Mouse (Mus musculus): Measurements from ENCODE around the gene Sdr39u1. TPM values are rescaled to one million over a fixed set of nuclear protein-coding genes. Genes with fewer than 3 reads are reported as not detected.

Gene Sdr39u1
- 2.0 and 3.2 TPM in 2 replicates for polyA plus RNA-seq (2012; ENCODE audit: insufficient read depth, insufficient read length, missing spikeins)

DNA sequence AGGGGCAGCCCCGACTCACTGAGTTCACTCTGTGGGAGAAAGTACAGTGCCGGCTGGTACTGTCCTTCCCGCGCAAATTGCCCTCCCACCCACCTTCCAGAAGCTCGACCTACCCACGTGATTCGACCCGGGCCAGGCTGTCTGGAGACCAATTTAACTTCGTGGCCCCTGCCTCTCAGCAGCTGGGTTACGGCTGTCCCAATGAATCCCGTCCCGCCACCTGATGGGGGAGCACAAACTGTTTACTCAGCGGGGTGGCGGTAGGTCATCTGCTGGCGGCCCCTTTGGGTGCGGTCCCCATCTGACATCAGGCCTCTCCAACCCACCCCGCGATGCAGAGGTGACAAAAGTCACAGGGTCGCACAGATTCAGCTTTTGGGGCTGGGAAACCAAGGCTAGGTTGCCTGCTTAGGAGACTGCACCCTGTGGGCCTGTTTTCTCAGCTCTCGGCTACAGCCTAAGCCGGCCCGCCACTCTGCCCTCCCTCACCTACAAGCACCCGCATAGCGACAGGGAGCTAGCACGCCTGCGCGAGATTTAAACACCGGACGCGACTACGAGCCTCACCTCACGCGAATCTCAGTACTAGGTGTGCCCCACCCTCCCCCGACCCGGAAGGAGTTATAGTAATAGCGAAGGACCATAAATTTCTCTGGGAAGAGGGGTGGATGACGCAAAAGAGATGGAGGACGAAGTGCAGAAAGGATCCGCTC, at the start of gene Sdr39u1:
Gene Sdr39u1, minus strand, starts transcription at position 593 of the 713 bp plus-strand sequence.
- no peak within 1 kb of the TSS for H3K27ac ChIP-seq (ENCODE audit: insufficient read depth, low read depth, low read length)
- TF ChIP-seq CTCF (IDR thresholded peaks at IDR 0.05; ENCODE audit: low read depth, low read length) (no peak), POLR2A (IDR thresholded peaks at IDR 0.05; ENCODE audit: borderline replicate concordance, low read depth, low read length) (no peak)
- peak within 1 kb of the TSS; percentile 43 for H3K4me3 ChIP-seq (ENCODE audit: insufficient read depth, low read length)
- peaks cover 4% of the 10 kb centered on the region; the same call in 1 of the 2 replicates for H3K4me1 ChIP-seq (ENCODE audit: control insufficient read depth, insufficient read depth, low read length)

DNA sequence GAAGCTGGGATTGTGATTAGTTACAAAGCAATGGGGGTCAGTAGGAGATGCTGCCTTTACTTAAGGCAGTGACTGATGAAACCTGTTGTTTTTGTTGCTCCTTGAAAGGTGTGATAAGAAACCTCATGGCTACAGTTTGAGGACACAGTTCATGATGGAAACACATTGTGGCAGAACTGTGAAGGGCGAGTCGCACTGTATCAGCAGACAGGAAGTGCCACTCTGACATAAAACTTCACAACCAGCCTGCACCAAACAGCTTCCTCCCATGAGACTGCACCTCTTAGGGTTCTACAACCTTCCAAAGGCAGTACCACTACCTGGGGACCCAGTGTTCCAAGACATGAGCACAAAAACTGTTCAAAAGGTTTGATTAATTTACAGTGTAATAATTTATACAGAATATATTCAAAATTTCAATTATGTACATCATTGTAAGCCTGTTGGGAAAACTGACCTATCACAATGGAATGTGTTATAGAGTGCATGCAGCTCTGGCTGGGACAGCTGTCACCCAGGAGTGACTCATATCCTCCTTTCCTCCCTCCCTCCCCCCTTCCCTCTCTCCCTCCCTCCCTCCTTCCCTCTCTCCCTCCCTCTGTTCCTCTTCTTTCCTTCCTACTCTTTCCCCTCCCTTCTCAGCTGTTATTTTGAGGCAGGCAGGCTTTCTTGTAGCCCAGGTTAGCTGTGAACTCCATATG, 46.3 kb upstream of the Sdr39u1 start:
- Histone ChIP-seq H3K4me1 (ENCODE audit: control insufficient read depth, insufficient read depth, low read length) (peaks cover 8% of the 10 kb centered on the region), H3K27ac (ENCODE audit: insufficient read depth, low read depth, low read length) (no peak overlapping the region), H3K4me3 (ENCODE audit: insufficient read depth, low read length) (no peak overlapping the region)
- TF ChIP-seq CTCF (IDR thresholded peaks at IDR 0.05; ENCODE audit: low read depth, low read length) (no peak), POLR2A (IDR thresholded peaks at IDR 0.05; ENCODE audit: borderline replicate concordance, low read depth, low read length) (no peak)

- Histone ChIP-seq H3K4me3 (ENCODE audit: insufficient read depth, low read length) (no peak within 1 kb of the TSS), H3K27ac (ENCODE audit: insufficient read depth, low read depth, low read length) (no peak within 1 kb of the TSS), H3K4me1 (ENCODE audit: control insufficient read depth, insufficient read depth, low read length) (peaks cover 8% of the 10 kb centered on the region)
- TF ChIP-seq CTCF (IDR thresholded peaks at IDR 0.05; ENCODE audit: low read depth, low read length) = no peak
- no peak for TF ChIP-seq POLR2A (IDR thresholded peaks at IDR 0.05; ENCODE audit: borderline replicate concordance, low read depth, low read length)
These were observed 44.5 kb upstream of the Sdr39u1 start, which contains the start of gene Cma1 for GRCm38 (mm10) chr14:55944575-55944974. TSS of gene Cma1 (minus strand) at chr14:55944675.

GRCm38 (mm10) chr14:55943601-55944000, 43.5 kb upstream of the Sdr39u1 start:
- Histone ChIP-seq H3K4me3 (ENCODE audit: insufficient read depth, low read length) (no peak overlapping the region), H3K27ac (ENCODE audit: insufficient read depth, low read depth, low read length) (no peak overlapping the region), H3K4me1 (ENCODE audit: control insufficient read depth, insufficient read depth, low read length) (peaks cover 8% of the 10 kb centered on the region)
- TF ChIP-seq POLR2A (IDR thresholded peaks at IDR 0.05; ENCODE audit: borderline replicate concordance, low read depth, low read length) (no peak), CTCF (IDR thresholded peaks at IDR 0.05; ENCODE audit: low read depth, low read length) (no peak)

DNA sequence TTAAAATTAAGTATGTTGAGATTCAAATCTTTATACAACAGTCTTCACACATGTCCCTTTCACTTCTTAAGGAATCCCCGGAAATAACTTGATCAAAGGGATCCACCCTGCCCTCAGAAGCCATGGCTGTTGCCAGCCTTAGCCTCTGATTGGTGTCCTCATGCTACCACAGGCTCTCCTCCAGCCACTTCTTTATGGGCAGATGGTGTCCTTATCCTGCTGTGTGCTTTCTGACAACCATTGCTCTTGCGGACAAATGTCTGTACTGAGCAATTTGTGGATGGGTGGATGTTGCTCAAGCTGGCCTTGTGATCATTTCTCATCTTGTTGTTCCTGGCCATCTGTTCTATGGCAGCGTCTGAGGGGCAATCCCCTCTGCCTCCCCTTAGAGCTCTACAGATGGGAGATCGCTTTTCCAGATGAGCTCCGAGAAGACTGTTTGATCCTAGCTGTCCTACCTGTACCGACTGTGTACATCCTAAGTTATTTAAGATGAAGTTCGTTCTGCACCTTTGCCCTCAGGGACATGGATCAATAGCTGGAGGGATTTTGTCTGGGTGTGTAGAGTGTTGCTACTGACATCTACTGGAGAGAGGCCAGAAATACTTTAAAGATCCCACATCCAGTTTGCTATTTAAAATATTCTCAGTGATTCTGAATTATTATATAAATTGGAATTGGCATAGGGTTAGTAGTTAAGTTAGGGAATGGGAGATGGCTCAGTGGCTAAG, 40.1 kb upstream of the Sdr39u1 start:
- Histone ChIP-seq H3K4me1 (ENCODE audit: control insufficient read depth, insufficient read depth, low read length) (no peaks in the 10 kb centered on the region), H3K27ac (ENCODE audit: insufficient read depth, low read depth, low read length) (no peak overlapping the region), H3K4me3 (ENCODE audit: insufficient read depth, low read length) (no peak overlapping the region)
- TF ChIP-seq POLR2A (IDR thresholded peaks at IDR 0.05; ENCODE audit: borderline replicate concordance, low read depth, low read length) (no peak), CTCF (IDR thresholded peaks at IDR 0.05; ENCODE audit: low read depth, low read length) (no peak)

- no peak overlapping the region for H3K4me3 ChIP-seq (ENCODE audit: insufficient read depth, low read length)
- TF ChIP-seq POLR2A (IDR thresholded peaks at IDR 0.05; ENCODE audit: borderline replicate concordance, low read depth, low read length) (no peak), CTCF (IDR thresholded peaks at IDR 0.05; ENCODE audit: low read depth, low read length) (no peak)
- no peak overlapping the region for H3K27ac ChIP-seq (ENCODE audit: insufficient read depth, low read depth, low read length)
These were observed 33.5 kb upstream of the Sdr39u1 start for GRCm38 (mm10) chr14:55933586-55933985.

DNA sequence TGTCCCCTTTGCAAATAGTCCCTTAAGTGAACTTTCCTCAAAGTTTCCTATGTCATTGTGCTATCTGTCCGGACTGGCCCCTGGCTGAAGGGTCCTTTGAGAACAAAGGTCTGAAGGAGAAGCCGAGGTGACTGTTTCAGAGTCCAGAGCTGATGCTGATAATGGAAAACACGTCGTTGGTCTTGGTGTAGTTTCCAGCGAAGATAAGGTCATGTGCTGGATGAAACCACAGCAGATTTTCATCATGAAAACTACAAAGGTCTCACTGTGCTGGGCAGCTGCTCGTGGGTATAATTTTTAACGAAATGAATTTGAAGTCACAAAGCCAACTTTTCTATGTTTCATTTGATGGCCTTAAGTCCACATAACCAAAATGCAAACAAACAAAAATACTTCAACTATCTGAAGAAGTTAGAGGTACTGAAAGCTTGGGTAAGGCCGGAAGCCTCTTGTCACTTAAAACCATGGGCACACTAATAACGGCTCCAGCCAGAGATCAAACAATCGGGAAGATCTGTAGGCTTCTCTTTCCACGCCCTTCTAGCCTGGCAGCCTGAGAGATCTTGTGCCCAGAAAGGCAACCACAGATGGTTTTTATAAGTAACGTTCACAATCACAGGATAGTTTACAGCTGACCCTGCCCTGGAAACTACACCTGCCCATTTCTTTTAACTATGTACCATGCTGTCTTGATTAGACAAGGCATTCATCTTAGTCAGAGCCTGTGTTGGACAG, 29.3 kb upstream of the Sdr39u1 start:
- no peak for TF ChIP-seq CTCF (IDR thresholded peaks at IDR 0.05; ENCODE audit: low read depth, low read length)
- no peak for TF ChIP-seq POLR2A (IDR thresholded peaks at IDR 0.05; ENCODE audit: borderline replicate concordance, low read depth, low read length)
- no peak overlapping the region for H3K4me3 ChIP-seq (ENCODE audit: insufficient read depth, low read length)

More at GRCm38 (mm10) chr14:55933586-55933985, 33.5 kb upstream of the Sdr39u1 start:
- H3K4me1 ChIP-seq (ENCODE audit: control insufficient read depth, insufficient read depth, low read length) = no peaks in the 10 kb centered on the region

DNA sequence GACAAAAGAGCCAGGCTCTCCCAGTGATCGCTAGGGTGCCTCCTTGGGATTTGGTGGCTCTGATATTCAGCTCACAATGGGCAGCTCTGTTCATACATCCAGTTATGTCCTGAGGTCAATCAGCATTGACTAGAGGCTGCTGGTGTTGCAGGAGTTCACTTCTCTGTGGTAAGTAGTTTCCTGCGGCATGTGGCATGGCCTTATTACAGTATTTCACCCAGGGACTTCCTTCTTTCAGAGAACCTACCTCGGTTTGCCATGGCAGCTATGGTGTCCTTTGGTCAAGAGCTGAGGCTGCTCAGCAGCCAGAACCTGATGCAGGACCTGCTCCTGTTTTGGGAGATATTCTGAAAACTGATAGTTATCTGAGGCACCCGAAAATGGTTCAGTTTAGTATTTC, 26.8 kb upstream of the Sdr39u1 start:
- H3K4me1 ChIP-seq (ENCODE audit: control insufficient read depth, insufficient read depth, low read length) = no peaks in the 10 kb centered on the region; the same call in 1 of the 2 replicates
- TF ChIP-seq POLR2A (IDR thresholded peaks at IDR 0.05; ENCODE audit: borderline replicate concordance, low read depth, low read length) (no peak), CTCF (IDR thresholded peaks at IDR 0.05; ENCODE audit: low read depth, low read length) (no peak)
- no peak overlapping the region for H3K4me3 ChIP-seq (ENCODE audit: insufficient read depth, low read length)
- no peak overlapping the region for H3K27ac ChIP-seq (ENCODE audit: insufficient read depth, low read depth, low read length)

More for the DNA sequence above, 29.3 kb upstream of the Sdr39u1 start:
- Histone ChIP-seq H3K4me1 (ENCODE audit: control insufficient read depth, insufficient read depth, low read length) (no peaks in the 10 kb centered on the region; the same call in 1 of the 2 replicates), H3K27ac (ENCODE audit: insufficient read depth, low read depth, low read length) (no peak overlapping the region)

Measured in bone marrow macrophage, adult 2 months (primary cell).